Mouse (Mus musculus) retina, adult 2 months (tissue): ENCODE data around the gene Mmd.

Experiments
- DNase-seq: peaks from one replicate; pipeline ENCODE4 v3.0.0-alpha.2; 2012; ENCODE audit warnings: low read depth, low spot score

Mmd gene

GRCm38 (mm10) chr11:90249025-90249650, at the start of gene Mmd:
Gene Mmd, plus strand, starts transcription at chr11:90249456.
- peak; percentile 94 for DNase-seq

GRCm38 (mm10) chr11:90200826-90201225, 48.4 kb upstream of the Mmd start:
- DNase-seq: no peak

GRCm38 (mm10) chr11:90214246-90214645, 35.0 kb upstream of the Mmd start:
- no peak for DNase-seq

- DNase-seq: no peak
Measured at GRCm38 (mm10) chr11:90220022-90220645, 29.1 kb upstream of the Mmd start.

GRCm38 (mm10) chr11:90220750-90221149, 28.5 kb upstream of the Mmd start:
- DNase-seq: no peak

- DNase-seq: no peak
Measured at GRCm38 (mm10) chr11:90224914-90225470, 24.3 kb upstream of the Mmd start.

GRCm38 (mm10) chr11:90227000-90227922, 22.0 kb upstream of the Mmd start:
- DNase-seq: no peak

- no peak for DNase-seq
Measured at GRCm38 (mm10) chr11:90228251-90228949, 20.9 kb upstream of the Mmd start.

- no peak for DNase-seq
Measured at GRCm38 (mm10) chr11:90229800-90230199, 19.5 kb upstream of the Mmd start.

- no peak for DNase-seq
Measured at GRCm38 (mm10) chr11:90230671-90231070, 18.6 kb upstream of the Mmd start.

- no peak for DNase-seq
Measured at GRCm38 (mm10) chr11:90231631-90232030, 17.6 kb upstream of the Mmd start.

- no peak for DNase-seq
Measured at GRCm38 (mm10) chr11:90232685-90233084, 16.6 kb upstream of the Mmd start.

- no peak for DNase-seq
Measured at GRCm38 (mm10) chr11:90235221-90235620, 14.0 kb upstream of the Mmd start.

- DNase-seq: no peak
Measured at GRCm38 (mm10) chr11:90237616-90238015, 11.6 kb upstream of the Mmd start.

GRCm38 (mm10) chr11:90238657-90239056, 10.6 kb upstream of the Mmd start:
- no peak for DNase-seq

GRCm38 (mm10) chr11:90240652-90241330, 8.5 kb upstream of the Mmd start:
- no peak for DNase-seq

- DNase-seq: no peak
Measured at GRCm38 (mm10) chr11:90241874-90242273, 7.4 kb upstream of the Mmd start.

- no peak for DNase-seq
Measured at GRCm38 (mm10) chr11:90243300-90243699, 6.0 kb upstream of the Mmd start.

- no peak for DNase-seq
Measured at GRCm38 (mm10) chr11:90245630-90246029, 3.6 kb upstream of the Mmd start.

GRCm38 (mm10) chr11:90246676-90247075, 2.6 kb upstream of the Mmd start:
- DNase-seq: no peak

- no peak for DNase-seq
Measured at GRCm38 (mm10) chr11:90247793-90248192, 1.5 kb upstream of the Mmd start.
